ENCODE assay signal across 9 mouse cellular contexts in genomic region chr14:103717516-103717915, GRCm38 (mm10).
DNase-seq lines count a peak whose midpoint lies in the region; ATAC-seq and TF ChIP-seq lines count a peak whose summit lies in the region.
"Had no signal": no experiment of that assay in that cellular context is flagged by ENCODE, and none has a peak within 500 bp of the region (broad histone marks: within the 10 kb centered on the region; RNA-seq: fewer than 3 reads in every experiment).

No protein-coding gene starts in this region.

- peaks cover 5% of the 10 kb centered on the region for H3K9me3 ChIP-seq in heart, embryonic 12.5 days (replicated peaks)
- no peaks in the 10 kb centered on the region for H3K9me3 ChIP-seq in hindbrain, postnatal 0 days (ENCODE audit: low read length)

- H3K4me1 ChIP-seq in heart, embryonic 12.5 days (replicated peaks): no peaks in the 10 kb centered on the region
- H3K4me1 ChIP-seq in spleen, adult 2 months (ENCODE audit: control insufficient read depth, insufficient read depth, insufficient read length): peaks cover 2% of the 10 kb centered on the region; the same call in 1 of the 2 replicates
- H3K4me1 ChIP-seq in hindbrain, postnatal 0 days (ENCODE audit: insufficient read depth, low read length): no peaks in the 10 kb centered on the region

- no peak overlapping the region for H3K4me3 ChIP-seq in heart, embryonic 12.5 days
- no peak overlapping the region for H3K4me3 ChIP-seq in spleen, adult 2 months (ENCODE audit: extremely low read depth, insufficient read depth, insufficient read length)
- no peak overlapping the region for H3K4me3 ChIP-seq in hindbrain, postnatal 0 days (ENCODE audit: low read length)
- H3K4me3 ChIP-seq: erythroblast, embryonic 14.5 days had no signal

- no peaks in the 10 kb centered on the region for H3K27me3 ChIP-seq in heart, embryonic 12.5 days (replicated peaks)
- no peaks in the 10 kb centered on the region for H3K27me3 ChIP-seq in spleen, adult 2 months (ENCODE audit: control insufficient read depth, insufficient read depth, low read length)
- H3K27me3 ChIP-seq in hindbrain, postnatal 0 days (ENCODE audit: insufficient read depth, low read length): no peaks in the 10 kb centered on the region

- no peak overlapping the region for H3K9ac ChIP-seq in heart, embryonic 12.5 days
- H3K9ac ChIP-seq in hindbrain, postnatal 0 days (replicated peaks; ENCODE audit: low read length): no peak overlapping the region

- TF ChIP-seq POLR2A in spleen, adult 2 months (IDR thresholded peaks at IDR 0.05; ENCODE audit: low read depth, low read length): no peak

- TF ChIP-seq CTCF in spleen, adult 2 months (IDR thresholded peaks at IDR 0.05; ENCODE audit: extremely low read depth, insufficient read depth, insufficient read length, insufficient replicate concordance): peak; percentile 27; the same call in 1 of the 2 replicates
- peak; percentile 71 for TF ChIP-seq CTCF in hindbrain, postnatal 0 days (IDR thresholded peaks at IDR 0.05; ENCODE audit: low read depth)

- H3K27ac ChIP-seq in heart, embryonic 12.5 days (ENCODE audit: poor library complexity, severe bottlenecking): no peak overlapping the region
- no peak overlapping the region for H3K27ac ChIP-seq in spleen, adult 2 months (ENCODE audit: insufficient read depth, low read length)
- no peak overlapping the region for H3K27ac ChIP-seq in hindbrain, postnatal 0 days

- no peaks in the 10 kb centered on the region for H3K36me3 ChIP-seq in heart, embryonic 12.5 days
- no peaks in the 10 kb centered on the region for H3K36me3 ChIP-seq in spleen, adult 2 months (ENCODE audit: control insufficient read depth, insufficient read depth, low read length)
- no peaks in the 10 kb centered on the region for H3K36me3 ChIP-seq in hindbrain, postnatal 0 days (ENCODE audit: insufficient read depth, low read length)

- no peak for ATAC-seq in heart, embryonic 12.5 days (ENCODE audit: insufficient number of reproducible peaks, low FRiP score)
- no peak for ATAC-seq in hindbrain, postnatal 0 days

- no peak overlapping the region for H3K4me2 ChIP-seq in heart, embryonic 12.5 days
- H3K4me2 ChIP-seq in hindbrain, postnatal 0 days (ENCODE audit: low read depth, low read length): no peak overlapping the region

- peak; percentile 24 for DNase-seq in heart, postnatal 4 days
- peak in 1 of 2 experiments; percentile 18 for DNase-seq in spleen, adult 2 months (ENCODE audit: low read depth in 1 of 2, low spot score in 2 of 2)
- no peak for DNase-seq in spleen, adult 18-20 months
- DNase-seq in hindbrain, postnatal 0 days (ENCODE audit: low spot score): peak; percentile 29
- DNase-seq in thymus, postnatal 4 days: peak; percentile 57
- DNase-seq in left cerebral cortex, postnatal 14 days (ENCODE audit: low spot score in 2 of 2): no peak
- no peak for DNase-seq in ovary, adult 18-20 months (ENCODE audit: low spot score)

- intact Hi-C loops in left cerebral cortex, postnatal 14 days (cut with DNase I): loop anchor here (10.0 kb wide), 2 partner anchors 307 to 747 kb away; partner anchors contain the start of gene Pou4f1

- WGBS in heart, embryonic 12.5 days: 43% methylated on average over 5 of the region's 5 CpGs
- 39% methylated on average over 5 of the region's 5 CpGs for WGBS in spleen, adult 2 months
- WGBS in hindbrain, postnatal 0 days: 41% methylated on average over 5 of the region's 5 CpGs

Comparison
In these comparisons a context has a peak if more than half of its experiments do, and no peak if none do; other contexts are left out.
1. DNase-seq: peak in heart, postnatal 4 days (single experiment), hindbrain, postnatal 0 days (single experiment) and thymus, postnatal 4 days (single experiment); none in spleen, adult 18-20 months (0 of 2), left cerebral cortex, postnatal 14 days (0 of 2) and ovary, adult 18-20 months (single experiment).